Mouse (Mus musculus): Measurements from ENCODE around the gene Smagp.

Gene Smagp

DNA sequence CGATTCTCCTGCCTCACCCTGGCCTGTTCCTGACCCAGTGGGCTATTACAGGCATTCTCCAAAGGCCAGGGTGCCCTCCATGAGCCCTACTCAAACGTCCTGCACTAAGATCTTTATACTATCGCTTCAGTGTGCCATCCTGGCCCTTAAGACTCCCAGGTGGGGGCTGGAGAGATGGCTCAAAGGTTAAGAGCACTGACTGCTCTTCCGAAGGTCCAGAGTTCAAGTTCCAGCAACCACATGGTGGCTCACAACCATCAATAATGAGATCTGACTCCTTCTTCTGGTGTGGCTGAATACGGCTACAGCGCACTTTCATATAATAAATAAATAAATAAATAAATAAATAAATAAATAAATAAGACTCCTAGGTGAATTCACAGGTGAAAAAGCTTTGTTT is 43.9 kb downstream of the Smagp start:
- DNase-seq (ENCODE audit: low read depth, low spot score): no peak

DNA sequence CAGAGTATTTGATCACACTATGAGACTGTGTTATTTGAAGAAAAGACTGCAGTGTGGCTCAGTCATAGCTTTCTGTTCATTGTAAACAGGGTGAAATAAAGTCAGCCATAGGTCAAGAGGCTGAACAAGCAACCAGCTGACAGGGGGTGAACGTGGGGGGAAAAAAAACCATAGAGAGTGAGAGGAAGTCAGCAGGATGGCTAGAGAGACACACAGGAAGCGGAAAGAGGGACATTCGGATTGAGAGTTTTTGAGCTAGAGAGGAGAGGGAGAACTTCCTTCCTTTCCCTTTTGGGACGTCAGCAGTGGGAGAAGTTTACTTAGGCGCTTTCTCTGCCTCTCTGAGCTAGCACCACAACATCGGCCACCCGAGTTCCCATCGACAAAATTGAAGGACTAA is 46.3 kb downstream of the Smagp start:
- no peak for DNase-seq (ENCODE audit: low read depth, low spot score)

DNA sequence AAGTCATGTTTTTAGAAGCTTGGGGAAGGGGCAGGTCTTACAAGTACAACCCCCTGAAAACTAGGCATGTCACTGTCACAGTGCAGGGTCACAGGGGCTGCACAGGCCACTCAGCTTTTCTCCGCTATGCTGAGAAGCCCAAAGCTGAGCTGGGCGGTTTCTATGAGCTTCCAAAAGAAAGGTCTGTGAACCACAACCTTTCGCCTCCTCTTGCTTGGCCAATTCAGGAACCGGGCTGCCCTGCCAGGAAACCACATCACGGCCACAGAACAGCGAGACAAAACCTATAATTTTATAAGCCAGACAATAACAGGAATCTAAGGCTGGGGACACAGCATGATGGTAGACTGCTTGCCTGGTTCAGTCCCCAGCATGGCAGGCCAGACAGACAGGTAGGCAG is 48.4 kb downstream of the Smagp start:
- DNase-seq (ENCODE audit: low read depth, low spot score): no peak

DNA sequence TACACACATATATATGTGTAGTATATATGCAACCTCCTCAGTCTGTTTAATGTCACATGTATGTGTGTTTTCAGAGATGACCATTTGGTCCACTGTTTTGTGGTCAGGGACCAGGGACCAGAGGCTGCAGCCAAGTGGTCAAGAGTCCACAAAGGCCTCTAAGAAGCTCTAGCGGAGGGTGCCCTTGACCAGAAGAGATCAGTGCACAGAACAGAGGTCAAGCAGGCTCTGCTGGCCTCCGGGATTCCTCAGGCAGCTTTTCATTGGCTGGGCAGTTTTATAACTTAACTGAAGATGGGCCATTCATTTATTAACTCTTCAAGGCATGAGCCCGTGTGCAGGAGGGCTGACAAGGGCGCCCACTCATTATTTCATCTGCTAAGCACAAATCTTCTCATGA is 49.6 kb downstream of the Smagp start:
- DNase-seq (ENCODE audit: low read depth, low spot score): no peak

DNA sequence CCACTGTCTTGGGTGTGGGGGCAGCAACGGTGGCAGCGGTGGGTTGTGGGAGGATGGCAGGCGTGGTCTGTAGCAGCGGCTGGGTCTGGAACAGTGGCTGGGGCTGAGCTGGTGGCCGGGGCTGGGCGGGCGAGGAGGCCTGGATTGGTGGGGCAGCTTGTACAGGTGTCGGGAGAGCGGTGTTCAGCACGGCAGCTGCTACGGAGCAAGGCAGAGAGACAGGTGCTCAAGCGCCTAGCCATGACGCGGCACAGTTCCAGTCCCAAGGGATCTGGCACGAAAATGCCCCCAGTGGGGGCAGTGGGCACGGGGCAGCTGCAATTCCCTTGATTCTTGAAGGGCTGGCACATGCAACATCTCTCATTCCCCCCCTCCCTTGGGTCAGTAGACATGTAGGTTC is 50.8 kb downstream of the Smagp start:
- no peak for DNase-seq (ENCODE audit: low read depth, low spot score)

DNA sequence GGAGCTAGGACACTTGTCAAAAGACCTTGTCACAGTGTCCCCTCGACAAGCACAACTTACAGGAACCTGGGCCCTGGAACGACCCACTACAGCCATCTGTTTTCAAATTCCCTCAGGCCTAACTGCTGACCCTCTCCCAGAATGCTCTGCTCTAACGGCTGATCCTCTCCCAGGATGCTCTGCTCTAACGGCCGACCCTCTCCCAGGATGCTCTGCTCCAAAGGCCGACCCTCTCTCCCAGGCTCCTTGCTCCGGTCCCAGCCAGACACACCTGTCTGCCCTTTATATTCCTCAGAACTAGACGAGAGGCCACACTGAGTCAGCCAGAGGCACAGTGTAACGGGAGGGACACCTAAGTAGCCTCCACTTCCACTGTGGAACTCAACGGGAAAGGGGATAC is 56.6 kb downstream of the Smagp start:
- DNase-seq (ENCODE audit: low read depth, low spot score): no peak

DNA sequence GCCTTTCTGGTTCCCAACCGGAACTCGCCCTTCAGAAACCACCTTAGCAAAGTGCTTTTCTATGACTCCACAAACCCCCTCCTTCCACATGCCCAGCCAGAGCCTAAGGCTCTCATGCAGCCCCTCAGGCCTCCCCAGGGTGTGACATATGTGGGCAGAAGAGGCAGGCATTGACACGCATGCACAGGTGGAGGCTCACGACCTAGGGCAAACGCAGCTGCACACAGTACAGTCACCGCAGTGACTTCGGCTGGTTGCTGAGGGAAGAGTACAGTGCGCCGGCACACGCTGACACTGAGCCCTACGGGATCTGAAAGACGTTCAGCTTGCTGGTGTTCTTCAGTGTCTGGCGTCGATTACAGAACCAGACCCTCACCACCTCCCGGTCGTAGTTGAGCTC is 58.8 kb downstream of the Smagp start:
- no peak for DNase-seq (ENCODE audit: low read depth, low spot score)

DNA sequence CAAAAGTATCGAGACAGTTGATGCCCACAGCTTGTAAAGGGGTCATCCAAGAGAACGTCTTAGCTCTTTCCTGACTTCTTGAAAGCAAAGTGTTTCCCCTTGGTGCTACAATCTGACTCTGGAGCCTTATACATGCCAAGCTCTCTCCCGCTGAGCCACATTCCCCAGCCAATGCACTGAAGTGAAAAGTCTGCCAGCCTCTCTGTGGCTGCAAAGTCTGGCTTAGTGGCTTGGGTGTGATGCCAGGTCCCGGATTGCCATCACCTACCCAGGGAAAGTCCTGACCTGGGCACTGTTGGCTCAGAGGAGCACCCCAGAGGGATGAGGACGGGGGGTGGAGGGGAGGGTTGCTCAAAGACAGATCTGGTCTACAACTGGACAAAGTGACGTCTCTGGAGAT is 59.9 kb downstream of the Smagp start:
- DNase-seq (ENCODE audit: low read depth, low spot score): no peak

DNA sequence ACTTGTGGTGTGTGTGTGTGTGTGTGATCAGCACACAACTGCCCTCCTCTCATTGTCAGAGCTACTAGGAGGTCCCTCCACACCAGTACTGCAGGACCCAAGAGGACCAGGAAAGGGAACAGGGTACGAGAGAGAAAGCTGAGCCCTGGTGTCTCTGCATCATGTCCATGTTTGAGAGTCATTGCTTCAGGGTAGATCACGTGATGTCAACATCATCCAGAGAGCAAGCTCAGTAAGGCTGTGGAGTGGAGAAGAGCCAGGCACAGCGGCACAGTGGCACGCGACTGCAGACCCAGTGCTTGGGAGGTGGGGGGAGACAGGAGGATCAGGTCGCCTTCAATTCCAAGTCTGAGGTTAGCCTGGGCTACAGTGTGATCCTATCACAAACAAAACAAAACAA is 60.3 kb downstream of the Smagp start:
- DNase-seq (ENCODE audit: low read depth, low spot score): no peak

DNA sequence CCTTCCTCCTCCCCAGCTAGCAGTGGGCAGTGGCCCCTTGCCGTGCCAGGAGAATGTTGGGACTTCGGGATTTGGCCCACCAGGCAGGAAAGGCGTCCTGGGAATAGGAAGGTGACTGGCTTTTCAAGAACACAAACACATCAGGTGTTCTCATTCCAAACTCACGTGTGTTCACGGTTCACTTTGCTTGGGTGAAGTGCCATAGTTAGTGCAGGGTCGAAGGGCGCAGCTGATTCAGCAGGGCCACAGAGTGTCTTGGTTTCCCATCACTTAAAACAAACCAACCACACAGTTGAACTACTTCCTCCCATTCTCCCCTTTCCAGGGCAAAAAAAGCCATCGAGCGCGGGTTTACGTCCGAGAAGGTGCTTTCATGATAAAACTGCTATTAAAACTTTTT is 61.4 kb downstream of the Smagp start:
- no peak for DNase-seq (ENCODE audit: low read depth, low spot score)

DNA sequence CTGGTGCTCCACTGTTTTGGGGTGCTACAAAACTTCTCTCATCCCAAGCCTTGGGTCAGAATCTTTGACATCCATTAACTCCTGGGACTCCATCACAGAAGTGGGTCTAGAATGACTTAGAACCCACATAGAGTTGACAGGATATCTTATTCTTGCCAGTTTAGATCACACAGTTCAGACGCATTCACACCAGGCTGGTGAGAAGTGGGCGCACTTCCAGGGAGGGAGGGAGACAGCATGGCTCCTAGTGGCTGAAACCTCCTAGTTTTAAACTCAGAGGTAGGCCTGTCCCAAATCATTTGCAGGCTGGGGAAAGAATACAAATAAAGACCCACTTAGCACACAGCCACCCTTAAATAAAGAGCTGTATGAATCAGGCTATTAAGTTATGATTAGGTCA is 62.4 kb downstream of the Smagp start:
- DNase-seq (ENCODE audit: low read depth, low spot score): no peak

DNA sequence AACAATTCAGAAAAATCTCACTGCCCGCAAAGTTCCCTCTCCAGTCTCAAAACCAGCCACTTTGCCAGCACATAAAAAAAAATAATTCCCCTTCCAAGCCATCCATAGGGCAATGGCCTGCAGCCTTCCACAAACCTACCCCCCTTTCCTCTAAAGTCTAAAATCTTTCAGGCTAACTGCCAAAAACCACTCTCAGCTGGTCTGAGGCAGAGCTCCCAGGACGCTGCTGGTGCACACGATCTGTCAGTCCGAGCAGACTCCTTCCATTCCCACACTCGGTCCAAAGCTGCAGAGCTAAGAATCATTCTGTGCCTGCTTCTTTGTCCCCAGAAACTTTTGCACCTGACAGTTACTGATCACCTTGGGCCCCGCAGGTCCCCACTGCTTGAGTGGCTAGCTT is 62.8 kb downstream of the Smagp start:
- peak; percentile 24 for DNase-seq (ENCODE audit: low read depth, low spot score)
